In the genomic region with DNA sequence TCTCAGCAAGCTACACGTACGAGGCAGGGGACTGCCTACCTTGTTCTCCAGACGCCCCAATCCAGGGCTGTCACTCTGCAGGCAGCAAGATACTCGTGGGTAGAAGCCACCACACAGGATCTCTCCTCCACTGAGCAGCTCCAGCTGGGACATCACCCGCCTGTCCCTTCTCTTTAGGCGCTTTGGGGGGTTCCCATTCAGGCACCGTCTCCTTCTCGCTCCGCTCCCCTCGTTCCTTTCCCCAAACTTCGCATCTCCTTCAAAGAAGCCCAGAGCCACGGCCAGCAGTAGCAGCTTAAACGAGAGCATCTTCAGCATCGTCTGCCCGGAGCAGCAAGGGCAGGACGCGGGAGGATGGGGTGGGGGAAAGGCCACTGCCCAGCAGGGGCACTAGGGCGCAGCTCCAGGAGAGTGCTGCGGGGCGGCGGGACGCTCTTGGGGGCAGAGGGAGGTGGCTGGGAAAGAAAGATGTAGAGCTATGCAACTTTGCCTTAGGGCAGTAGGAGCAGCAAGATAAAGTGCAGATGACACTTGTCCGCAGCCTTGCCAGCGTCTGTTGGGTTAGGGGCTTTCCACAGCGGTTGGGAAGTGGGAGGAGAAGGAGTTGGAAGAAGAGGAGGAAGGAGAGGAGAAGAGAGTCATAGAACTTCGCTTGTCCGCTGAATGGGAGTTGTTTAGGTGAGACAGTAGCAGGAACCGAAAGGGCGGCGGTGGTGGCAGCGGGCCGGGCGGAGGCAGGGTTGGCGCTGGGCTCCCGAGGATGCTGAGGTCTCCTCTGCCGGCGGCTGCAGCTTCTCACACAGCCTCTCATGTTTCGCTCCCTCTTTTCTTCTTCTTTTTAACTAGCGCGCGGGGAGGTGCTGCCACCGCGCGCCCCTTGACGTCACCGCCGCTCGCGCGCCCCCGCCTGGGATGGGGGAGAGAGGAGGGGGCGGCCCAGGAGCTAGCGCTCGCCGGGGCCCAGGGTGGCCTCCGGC, we compare ENCODE assay signal across 8 mouse cellular contexts. TPM values are rescaled to one million over a fixed set of nuclear protein-coding genes. Genes with fewer than 3 reads are reported as not detected.
DNase-seq lines count a peak whose midpoint lies in the region; ATAC-seq and TF ChIP-seq lines count a peak whose summit lies in the region.

Gene Hhip, minus strand, starts transcription at position 809 of the 977 bp plus-strand sequence.

- ATAC-seq in kidney, embryonic 14.5 days (ENCODE audit: low FRiP score, low TSS enrichment), result peak; percentile 91
- ATAC-seq in granulocyte monocyte progenitor cell, adult 5-6 weeks (replicated peaks; ENCODE audit: poor library complexity, severe bottlenecking), result peak; percentile 83
- peak; percentile 86 for ATAC-seq in lung, embryonic 15.5 days (ENCODE audit: borderline replicate concordance, extremely low read depth, low FRiP score, low TSS enrichment)

- WGBS in kidney, embryonic 14.5 days, result under 1% methylated on average over 39 of the region's 56 CpGs
- WGBS in lung, embryonic 15.5 days, result under 1% methylated on average over 38 of the region's 56 CpGs

- H3K9ac ChIP-seq in kidney, embryonic 14.5 days (ENCODE audit: low read depth, low read length), result peak within 1 kb of the TSS; percentile 40
- H3K9ac ChIP-seq in lung, embryonic 15.5 days, result peak within 1 kb of the TSS; percentile 56

- H3K4me1 ChIP-seq in kidney, embryonic 14.5 days (ENCODE audit: control insufficient read depth, insufficient read depth, low read length), result peaks cover 12% of the 10 kb centered on the region; the same call in 1 of the 2 replicates
- peaks cover 21% of the 10 kb centered on the region for H3K4me1 ChIP-seq in lung, embryonic 15.5 days

- peaks cover 13% of the 10 kb centered on the region; the same call in 1 of the 2 replicates for H3K27me3 ChIP-seq in kidney, embryonic 14.5 days (ENCODE audit: control insufficient read depth, insufficient read depth, low read length)
- no peaks in the 10 kb centered on the region for H3K27me3 ChIP-seq in lung, embryonic 15.5 days

- no peak for TF ChIP-seq POLR2A in brain, embryonic 14.5 days (IDR thresholded peaks at IDR 0.05; ENCODE audit: borderline replicate concordance, extremely low read depth, insufficient read depth, insufficient read length, poor library complexity, severe bottlenecking)

- TF ChIP-seq CTCF in brain, embryonic 14.5 days (IDR thresholded peaks at IDR 0.05; ENCODE audit: borderline replicate concordance, extremely low read depth, insufficient read depth, insufficient read length), result no peak

- no peaks in the 10 kb centered on the region for H3K9me3 ChIP-seq in kidney, embryonic 14.5 days (ENCODE audit: control insufficient read depth, low read length)
- no peaks in the 10 kb centered on the region for H3K9me3 ChIP-seq in lung, embryonic 15.5 days

- no peak for DNase-seq in kidney, adult 9 months
- DNase-seq in brain, embryonic 14.5 days (ENCODE audit: low read depth), result peak; percentile 80
- DNase-seq in layer of hippocampus, postnatal 10 days (ENCODE audit: low spot score in 2 of 2), result peak; percentile 49 to 68
- peak; percentile 73 for DNase-seq in retina, embryonic 14.5 days (ENCODE audit: low spot score)
- peak; percentile 43 for DNase-seq in yolk sac, embryonic 10.5 days (ENCODE audit: low spot score)

- H3K27ac ChIP-seq in kidney, embryonic 14.5 days (ENCODE audit: low read depth, low read length), result no peak within 1 kb of the TSS
- peak within 1 kb of the TSS; percentile 70 for H3K27ac ChIP-seq in lung, embryonic 15.5 days

- H3K4me3 ChIP-seq in kidney, embryonic 14.5 days (ENCODE audit: low read length), result peak within 1 kb of the TSS; percentile 55
- peak within 1 kb of the TSS; percentile 54 for H3K4me3 ChIP-seq in lung, embryonic 15.5 days

- no peaks in the 10 kb centered on the region for H3K36me3 ChIP-seq in kidney, embryonic 14.5 days (ENCODE audit: control insufficient read depth, insufficient read depth, low read length)
- H3K36me3 ChIP-seq in lung, embryonic 15.5 days, result no peaks in the 10 kb centered on the region

- H3K4me2 ChIP-seq in kidney, embryonic 14.5 days (replicated peaks; ENCODE audit: low read depth, low read length), result peak within 1 kb of the TSS; percentile 92
- peak within 1 kb of the TSS; percentile 91 for H3K4me2 ChIP-seq in lung, embryonic 15.5 days

RNA-seq across cellular contexts. Expression of gene Hhip, which starts in this region (rescaled TPM):
- 2.0 and 2.1 TPM in 2 replicates for polyA plus RNA-seq in kidney, embryonic 14.5 days (2014; fragmentation: Nextera tagmentation; extraction: Ambion mirVana)
- 1.0 and 1.4 TPM in 2 replicates for polyA plus RNA-seq in brain, embryonic 14.5 days (2012; rRNA removed)
- not detected in 2 replicates for total RNA-seq in granulocyte monocyte progenitor cell, adult 5-6 weeks (2014; fragmentation: Nextera tagmentation)
- total RNA-seq in granulocyte monocyte progenitor cell, adult 5-6 weeks (2017), result not detected in 2 replicates
- total RNA-seq in layer of hippocampus, postnatal 10 days (2021), result 1 to 10 TPM; 3.4 to 4.2 TPM
- polyA plus RNA-seq in lung, embryonic 15.5 days (2015; fragmentation: Nextera tagmentation; extraction: Ambion mirVana), result 59.5 and 60.5 TPM in 2 replicates

Comparison
In these comparisons a context has a peak if more than half of its experiments do, and no peak if none do; other contexts are left out.
1. RNA of gene Hhip (total RNA-seq): 3.4 to 4.2 TPM in layer of hippocampus, postnatal 10 days; not detected in granulocyte monocyte progenitor cell, adult 5-6 weeks; every median in the first group is over 4 times any median in the second.
2. RNA of gene Hhip (polyA plus RNA-seq): 59.5 to 60.5 TPM in lung, embryonic 15.5 days; 2.0 to 2.1 TPM in kidney, embryonic 14.5 days and 1.0 to 1.4 TPM in brain, embryonic 14.5 days; every median in the first group is over 10 times any median in the second.
3. Peak in ATAC-seq in granulocyte monocyte progenitor cell, adult 5-6 weeks; RNA of the gene not detected or under 1 TPM.
4. Peak in every context shown above with its lines, with median percentiles within 50 percentile points of each other: ATAC-seq.